Mouse (Mus musculus): ENCODE measurements around the gene Epdr1. TPM values are rescaled to one million over a fixed set of nuclear protein-coding genes. Genes with fewer than 3 reads are reported as not detected.

Gene Epdr1
- polyA plus RNA-seq, 1 experiment: 5.4 TPM

DNA sequence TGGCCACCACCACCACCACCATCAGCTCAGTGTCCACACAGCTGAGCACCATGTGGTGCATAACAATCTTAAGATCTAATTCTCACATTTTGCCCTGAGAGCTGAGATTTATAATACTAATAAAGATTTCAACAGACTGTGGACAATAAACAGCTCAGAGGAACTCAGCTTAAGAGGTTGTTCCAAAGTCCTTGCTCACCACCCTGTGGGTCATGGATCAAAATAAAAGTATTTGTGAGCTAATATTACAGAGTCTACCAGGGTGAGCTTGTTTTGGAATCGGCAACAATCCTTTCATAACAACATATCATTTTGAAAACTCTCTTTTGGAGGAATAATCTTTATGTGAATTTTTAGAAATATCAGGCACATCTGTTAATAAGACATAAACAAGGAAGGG is 57.2 kb downstream of the Epdr1 start:
- no peaks in the 10 kb centered on the region for H3K4me1 ChIP-seq (ENCODE audit: control insufficient read depth, insufficient read depth, insufficient read length, low read length)
- H3K27ac ChIP-seq (replicated peaks; ENCODE audit: low read depth, low read length): no peak overlapping the region
- no peak overlapping the region for H3K4me3 ChIP-seq (ENCODE audit: insufficient read depth, low read depth, low read length)

DNA sequence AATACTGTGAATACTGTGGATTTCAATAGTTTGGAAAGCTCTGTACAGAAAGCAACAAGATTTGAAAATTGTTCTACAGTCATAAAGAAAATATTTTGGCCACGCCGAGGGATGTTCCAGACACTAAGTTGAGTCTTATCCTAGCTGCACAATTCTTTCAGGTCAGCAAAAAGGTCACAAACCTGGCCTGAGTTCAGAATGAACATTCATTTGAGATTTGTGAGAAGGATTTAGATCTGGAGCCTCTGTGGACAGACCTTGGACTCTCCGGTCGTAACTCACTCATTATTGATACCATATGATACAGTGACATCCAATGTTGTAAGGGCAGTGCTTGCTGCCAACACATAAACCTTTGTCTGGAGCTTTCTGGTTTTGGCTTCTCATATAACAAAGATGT is 64.3 kb downstream of the Epdr1 start:
- no peak overlapping the region for H3K27ac ChIP-seq (replicated peaks; ENCODE audit: low read depth, low read length)
- H3K4me1 ChIP-seq (ENCODE audit: control insufficient read depth, insufficient read depth, insufficient read length, low read length): no peaks in the 10 kb centered on the region
- no peak overlapping the region for H3K4me3 ChIP-seq (ENCODE audit: insufficient read depth, low read depth, low read length)

Other genes with a start within 250 kb of the Epdr1 start
- 17.2 and 23.4 TPM in 2 replicates for gene Stard3nl, start 224.1 kb downstream of the Epdr1 start, polyA plus RNA-seq (2012; ENCODE audit: insufficient read depth, insufficient read length, missing spikeins)
- gene Sfrp4, start 3.2 kb upstream of the Epdr1 start, polyA plus RNA-seq (2012; ENCODE audit: insufficient read depth, insufficient read length, missing spikeins): 0.63 and 2.9 TPM in 2 replicates
- gene Nme8, start 77.9 kb upstream of the Epdr1 start, polyA plus RNA-seq (2012; ENCODE audit: insufficient read depth, insufficient read length, missing spikeins): not detected in 2 replicates
- not detected in 2 replicates for gene Gpr141, start 204.3 kb upstream of the Epdr1 start, polyA plus RNA-seq (2012; ENCODE audit: insufficient read depth, insufficient read length, missing spikeins)